In the genomic region with DNA sequence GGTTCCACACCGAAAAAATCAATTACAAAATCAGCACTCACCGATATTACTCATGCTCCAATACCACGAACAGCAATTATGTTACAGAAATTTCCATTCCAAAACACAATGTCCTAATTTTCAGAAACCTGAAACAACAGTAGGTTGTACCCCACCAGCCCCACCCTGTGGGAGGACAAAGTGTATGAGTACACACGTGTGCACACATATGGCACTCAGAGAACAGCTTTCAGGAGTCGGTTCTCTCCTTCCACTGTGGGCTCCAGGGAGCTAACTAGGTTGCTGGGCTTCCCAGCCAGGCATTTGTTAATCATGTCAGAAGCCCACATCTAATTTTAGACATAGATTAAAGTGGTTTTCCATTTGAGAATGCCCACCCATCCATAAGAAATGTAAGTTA, we compare ENCODE assay signal across 24 mouse cellular contexts. TPM values are rescaled to one million over a fixed set of nuclear protein-coding genes. Genes with fewer than 3 reads are reported as not detected.
DNase-seq lines count a peak whose midpoint lies in the region; ATAC-seq and TF ChIP-seq lines count a peak whose summit lies in the region.
"Had no signal": no experiment of that assay in that cellular context is flagged by ENCODE, and none has a peak within 500 bp of the region (broad histone marks: within the 10 kb centered on the region; RNA-seq: fewer than 3 reads in every experiment).

No protein-coding gene starts in this region.

- DNase-seq in frontal cortex, postnatal 14 days (ENCODE audit: low spot score in 2 of 2) = no peak
- no peak for DNase-seq in left cerebral cortex, adult 2 months (ENCODE audit: extremely low spot score in 1 of 2, low spot score in 2 of 2)
- no peak for DNase-seq in left cerebral cortex, postnatal 4 days
- DNase-seq in layer of hippocampus, adult 9-11 months = peak; percentile 60
- DNase-seq in midbrain, embryonic 11.5 days (ENCODE audit: low spot score, missing footprints) = no peak
- no peak for DNase-seq in adrenal gland, postnatal 10 days
- DNase-seq: adrenal gland, postnatal 14 days; cerebellum, adult 11-12 months; cerebellum, adult 8-10 months; cerebellum, postnatal 14 days; gastrocnemius, adult 2 months; gastrocnemius, postnatal 14 days; heart, adult 11 months had no signal

- WGBS in midbrain, embryonic 11.5 days = 93% methylated on average over 5 of the region's 5 CpGs

- H3K4me2 ChIP-seq in midbrain, embryonic 11.5 days = no peak overlapping the region
- H3K4me2 ChIP-seq: embryonic facial prominence, embryonic 13.5 days; forebrain, embryonic 12.5 days; forebrain, embryonic 15.5 days; heart, embryonic 11.5 days; hindbrain, embryonic 12.5 days; hindbrain, embryonic 15.5 days had no signal

- peak; percentile 76 for ATAC-seq in frontal cortex, adult (ENCODE audit: low TSS enrichment)
- ATAC-seq in midbrain, embryonic 11.5 days (ENCODE audit: low FRiP score) = no peak
- ATAC-seq: activated CD4-positive, CD25-positive, alpha-beta regulatory T cell, adult 4 months; forebrain, embryonic 15.5 days had no signal

- no peaks in the 10 kb centered on the region for H3K27me3 ChIP-seq in midbrain, embryonic 11.5 days (ENCODE audit: control insufficient read depth, insufficient read depth, low read length)
- H3K27me3 ChIP-seq: embryonic facial prominence, embryonic 13.5 days; forebrain, embryonic 12.5 days; forebrain, embryonic 15.5 days; hindbrain, embryonic 12.5 days; hindbrain, embryonic 15.5 days had no signal

- H3K4me3 ChIP-seq in left cerebral cortex, adult 2 months = no peak overlapping the region
- no peak overlapping the region for H3K4me3 ChIP-seq in midbrain, embryonic 11.5 days (ENCODE audit: low read depth, low read length)
- H3K4me3 ChIP-seq: embryonic facial prominence, embryonic 10.5 days; embryonic facial prominence, embryonic 13.5 days; erythroblast, embryonic 14.5 days; forebrain, embryonic 12.5 days; forebrain, embryonic 15.5 days; gastrocnemius, adult 2 months; hindbrain, embryonic 12.5 days; hindbrain, embryonic 15.5 days had no signal

- peak overlapping the region; percentile 21; the same call in 1 of the 2 replicates for H3K27ac ChIP-seq in left cerebral cortex, adult 2 months
- no peak overlapping the region for H3K27ac ChIP-seq in midbrain, embryonic 11.5 days (ENCODE audit: low read depth, low read length)
- H3K27ac ChIP-seq: embryonic facial prominence, embryonic 10.5 days; embryonic facial prominence, embryonic 13.5 days; forebrain, embryonic 12.5 days; forebrain, embryonic 15.5 days; gastrocnemius, adult 2 months; hindbrain, embryonic 12.5 days; hindbrain, embryonic 15.5 days had no signal

- intact Hi-C loops in left cerebral cortex, adult 2 months (cut with DNase I) = no loop called here
- intact Hi-C loops in left cerebral cortex, postnatal 4 days (cut with DNase I) = no loop called here

- no peak overlapping the region for H3K9ac ChIP-seq in midbrain, embryonic 11.5 days (ENCODE audit: low read length)
- H3K9ac ChIP-seq: embryonic facial prominence, embryonic 13.5 days; forebrain, embryonic 12.5 days; forebrain, embryonic 15.5 days; hindbrain, embryonic 12.5 days; hindbrain, embryonic 15.5 days had no signal

- H3K4me1 ChIP-seq in midbrain, embryonic 11.5 days (ENCODE audit: control insufficient read depth, insufficient read depth, low read length) = no peaks in the 10 kb centered on the region
- H3K4me1 ChIP-seq: embryonic facial prominence, embryonic 10.5 days; embryonic facial prominence, embryonic 13.5 days; forebrain, embryonic 12.5 days; forebrain, embryonic 15.5 days; hindbrain, embryonic 12.5 days; hindbrain, embryonic 15.5 days had no signal

- H3K36me3 ChIP-seq in midbrain, embryonic 11.5 days (ENCODE audit: control insufficient read depth, insufficient read depth, low read length) = peaks cover 30% of the 10 kb centered on the region; the same call in 1 of the 2 replicates

- TF ChIP-seq CTCF in left cerebral cortex, adult 2 months (IDR thresholded peaks at IDR 0.05) = no peak

- H3K9me3 ChIP-seq in midbrain, embryonic 11.5 days (ENCODE audit: control insufficient read depth, low read length) = no peaks in the 10 kb centered on the region
- H3K9me3 ChIP-seq: embryonic facial prominence, embryonic 10.5 days; embryonic facial prominence, embryonic 13.5 days; forebrain, embryonic 12.5 days; forebrain, embryonic 15.5 days; hindbrain, embryonic 12.5 days; hindbrain, embryonic 15.5 days had no signal

RNA-seq across cellular contexts. Expression of gene Trp53bp1, which starts 27.1 kb away (rescaled TPM):
- total RNA-seq in left cerebral cortex, adult 2 months (2021) = 100 to 1,000 TPM; 148 to 170 TPM
- 100 to 1,000 TPM; 238 to 265 TPM for total RNA-seq in left cerebral cortex, postnatal 4 days (2021)
- polyA plus RNA-seq in midbrain, embryonic 11.5 days (2014; fragmentation: Nextera tagmentation; extraction: Ambion mirVana) = 132 and 138 TPM in 2 replicates
- total RNA-seq in adrenal gland, postnatal 10 days (2021) = 10 to 100 TPM; 46.0 to 68.0 TPM

RNA-seq across cellular contexts. Expression of gene Map1a, which starts 45.3 kb away (rescaled TPM):
- 100 to 1,000 TPM; 610 to 673 TPM for total RNA-seq in left cerebral cortex, adult 2 months (2021)
- total RNA-seq in left cerebral cortex, postnatal 4 days (2021) = 100 to 1,000 TPM; 161 to 189 TPM
- polyA plus RNA-seq in midbrain, embryonic 11.5 days (2014; fragmentation: Nextera tagmentation; extraction: Ambion mirVana) = 11.2 and 14.3 TPM in 2 replicates
- total RNA-seq in adrenal gland, postnatal 10 days (2021) = 10 to 100 TPM in 1 of 2 experiments, 1 to 10 TPM in 1; 8.5 to 13.1 TPM
- total RNA-seq: hematopoietic stem cell, adult 5-6 weeks had no signal

Comparison
In these comparisons a context has a peak if more than half of its experiments do, and no peak if none do; other contexts are left out.
1. RNA of gene Map1a, which starts 45.3 kb away (total RNA-seq): 610 to 673 TPM in left cerebral cortex, adult 2 months and 161 to 189 TPM in left cerebral cortex, postnatal 4 days; 8.5 to 13.1 TPM in adrenal gland, postnatal 10 days; every median in the first group is over 10 times any median in the second.